Mouse (Mus musculus): ENCODE measurements around the gene Casp7.

- TF ChIP-seq RAD21 (IDR thresholded peaks at IDR 0.05; ENCODE audit: low read depth, low read length) = no peak
- no peak for TF ChIP-seq CTCF (IDR thresholded peaks at IDR 0.05 in 2 of 3, conservative IDR thresholded peaks at IDR 0.05 in 1 of 3; ENCODE audit: control insufficient read depth in 1 of 3, insufficient read depth in 1 of 3, low read depth in 2 of 3, low read length in 3 of 3, poor library complexity in 1 of 3, severe bottlenecking in 1 of 3)
- TF ChIP-seq USF1 (IDR thresholded peaks at IDR 0.05; ENCODE audit: low read depth, low read length) = no peak
- no peak for TF ChIP-seq POLR2A (IDR thresholded peaks at IDR 0.05; ENCODE audit: control insufficient read depth in 1 of 2, insufficient read depth in 1 of 2, low read depth in 1 of 2, low read length in 2 of 2, poor library complexity in 1 of 2)
- no peak for TF ChIP-seq ELF1 (IDR thresholded peaks at IDR 0.05; ENCODE audit: low read depth, low read length)
Observed at GRCm38 (mm10) chr19:56451867-56452266, 54.9 kb downstream of the Casp7 start.
